Mouse (Mus musculus): ENCODE results near the gene Chst15. TPM values are rescaled to one million over a fixed set of nuclear protein-coding genes. Genes with fewer than 3 reads are reported as not detected.

Chst15 gene
- total RNA-seq, 4 experiments from 2014 or later = 1.4 to 2.6 (median 1.8) TPM

- DNase-seq (ENCODE audit: low spot score in 2 of 2) = no peak
These were observed 52.3 kb downstream of the Chst15 start for GRCm38 (mm10) chr7:132264763-132265162.

- DNase-seq (ENCODE audit: low spot score in 2 of 2) = no peak
These were observed 53.8 kb downstream of the Chst15 start for GRCm38 (mm10) chr7:132263186-132263585.

GRCm38 (mm10) chr7:132262696-132263095, 54.3 kb downstream of the Chst15 start:
- DNase-seq (ENCODE audit: low spot score in 2 of 2) = no peak

GRCm38 (mm10) chr7:132261885-132262284, 55.1 kb downstream of the Chst15 start:
- DNase-seq (ENCODE audit: low spot score in 2 of 2) = no peak

- DNase-seq (ENCODE audit: low spot score in 2 of 2) = no peak
These were observed 56.4 kb downstream of the Chst15 start for GRCm38 (mm10) chr7:132260632-132261031.

GRCm38 (mm10) chr7:132258817-132259216, 58.2 kb downstream of the Chst15 start:
- DNase-seq (ENCODE audit: low spot score in 2 of 2) = no peak

- DNase-seq (ENCODE audit: low spot score in 2 of 2) = no peak
These were observed 58.8 kb downstream of the Chst15 start for GRCm38 (mm10) chr7:132258216-132258615.

GRCm38 (mm10) chr7:132253513-132253912, 63.5 kb downstream of the Chst15 start:
- no peak for DNase-seq (ENCODE audit: low spot score in 2 of 2)

- no peak for DNase-seq (ENCODE audit: low spot score in 2 of 2)
These were observed 64.0 kb downstream of the Chst15 start for GRCm38 (mm10) chr7:132253078-132253477.

GRCm38 (mm10) chr7:132249563-132250119, 67.4 kb downstream of the Chst15 start:
- DNase-seq (ENCODE audit: low spot score in 2 of 2) = no peak

- no peak for DNase-seq (ENCODE audit: low spot score in 2 of 2)
These were observed 69.5 kb downstream of the Chst15 start for GRCm38 (mm10) chr7:132247567-132247966.

GRCm38 (mm10) chr7:132247091-132247490, 69.9 kb downstream of the Chst15 start:
- DNase-seq (ENCODE audit: low spot score in 2 of 2) = no peak

- DNase-seq (ENCODE audit: low spot score in 2 of 2) = no peak
These were observed 71.3 kb downstream of the Chst15 start for GRCm38 (mm10) chr7:132245730-132246129.

GRCm38 (mm10) chr7:132244637-132245036, 72.4 kb downstream of the Chst15 start:
- DNase-seq (ENCODE audit: low spot score in 2 of 2) = no peak

GRCm38 (mm10) chr7:132243225-132243624, 73.8 kb downstream of the Chst15 start:
- no peak for DNase-seq (ENCODE audit: low spot score in 2 of 2)

- no peak for DNase-seq (ENCODE audit: low spot score in 2 of 2)
These were observed 74.3 kb downstream of the Chst15 start for GRCm38 (mm10) chr7:132242617-132243141.

- DNase-seq (ENCODE audit: low spot score in 2 of 2) = no peak
These were observed 78.1 kb downstream of the Chst15 start for GRCm38 (mm10) chr7:132238921-132239320.

- no peak for DNase-seq (ENCODE audit: low spot score in 2 of 2)
These were observed 79.8 kb downstream of the Chst15 start for GRCm38 (mm10) chr7:132237191-132237590.

GRCm38 (mm10) chr7:132236789-132237188, 80.2 kb downstream of the Chst15 start:
- DNase-seq (ENCODE audit: low spot score in 2 of 2) = no peak

- DNase-seq (ENCODE audit: low spot score in 2 of 2) = no peak
These were observed 82.8 kb downstream of the Chst15 start for GRCm38 (mm10) chr7:132234250-132234649.

GRCm38 (mm10) chr7:132233732-132234131, 83.3 kb downstream of the Chst15 start:
- no peak for DNase-seq (ENCODE audit: low spot score in 2 of 2)

- no peak for DNase-seq (ENCODE audit: low spot score in 2 of 2)
These were observed 84.1 kb downstream of the Chst15 start for GRCm38 (mm10) chr7:132232937-132233336.

- no peak for DNase-seq (ENCODE audit: low spot score in 2 of 2)
These were observed 85.6 kb downstream of the Chst15 start for GRCm38 (mm10) chr7:132231476-132231875.

- no peak for DNase-seq (ENCODE audit: low spot score in 2 of 2)
These were observed 86.1 kb downstream of the Chst15 start for GRCm38 (mm10) chr7:132230961-132231360.

Data from gastrocnemius, adult 8-10 months (tissue).